Mouse (Mus musculus) heart, embryonic 11.5 days (tissue): ENCODE results near the gene F2rl2. TPM values are rescaled to one million over a fixed set of nuclear protein-coding genes. Genes with fewer than 3 reads are reported as not detected.
A peak's percentile ranks its signal among the peaks of the same experiment; 100 is the strongest.

Experiments used
- ATAC-seq: fragments of 200-750 bp; cut with Nextera tagmentation; replicated peaks from 2 replicates; pipeline ENCODE4 v1.8.0; 2017; ENCODE audit warnings: moderate library complexity; ENCODE audit not compliant: insufficient number of reproducible peaks, low FRiP score, low TSS enrichment
- H3K27ac ChIP-seq: fragments of 300-500 bp; sonication (generic); 2 replicates; pipeline ENCODE4 v1.5.1; 2014; ENCODE audit warnings: mild to moderate bottlenecking, low read depth, low read length
- H3K27me3 ChIP-seq: fragments of 300-500 bp; sonication (generic); 2 replicates; pipeline ENCODE4 v1.6.1; 2014; ENCODE audit warnings: mild to moderate bottlenecking, low read length, mixed read lengths; ENCODE audit not compliant: control insufficient read depth, insufficient read depth
- H3K36me3 ChIP-seq: fragments of 300-500 bp; sonication (generic); 2 replicates; pipeline ENCODE4 v1.6.1; 2014; ENCODE audit warnings: mild to moderate bottlenecking, low read length, moderate library complexity, mixed read lengths; ENCODE audit not compliant: control insufficient read depth, insufficient read depth
- H3K4me1 ChIP-seq: fragments of 300-500 bp; sonication (generic); 2 replicates; pipeline ENCODE4 v1.6.1; 2014; ENCODE audit warnings: low read length; ENCODE audit not compliant: control insufficient read depth, insufficient read depth
- H3K4me2 ChIP-seq: fragments of 300-500 bp; sonication (generic); 2 replicates; pipeline ENCODE4 v1.6.1; 2014; ENCODE audit warnings: mild to moderate bottlenecking, moderate library complexity
- H3K4me3 ChIP-seq: fragments of 300-500 bp; sonication (generic); 2 replicates; pipeline ENCODE4 v1.5.1; 2014; ENCODE audit warnings: low read depth, low read length
- H3K9ac ChIP-seq: fragments of 300-500 bp; sonication (generic); 2 replicates; pipeline ENCODE4 v1.6.1; 2014; ENCODE audit warnings: mild to moderate bottlenecking, low read depth, low read length, moderate library complexity
- H3K9me3 ChIP-seq: fragments of 300-500 bp; sonication (generic); replicated peaks from 2 replicates; pipeline ENCODE4 v1.6.1; 2016; ENCODE audit warnings: low read length; ENCODE audit not compliant: control insufficient read depth
- WGBS: fragments of 180-500 bp; shearing (Covaris S2); extraction: QIAGEN DNeasy Blood & Tissue Kit; methylation state at CpG from one replicate; pipeline ENCODE4 v1.1.7; 2014; ENCODE audit not compliant: insufficient replicate concordance; 5-methylcytosine and 5-hydroxymethylcytosine counted together
- polyA plus RNA-seq: library from polyadenylated mRNA; unstranded; fragments of >200 nt; fragmentation: Nextera tagmentation; extraction: Ambion mirVana; gene quantifications from 2 replicates; pipeline ENCODE4 v1.2.1, GENCODE M21; 2014

The F2rl2 gene
- polyA plus RNA-seq, 1 experiment from 2014 or later, result 4.0 TPM

- H3K9ac ChIP-seq, result no peak overlapping the region
- ATAC-seq, result no peak
- H3K27ac ChIP-seq, result no peak overlapping the region
- H3K4me2 ChIP-seq, result no peak overlapping the region
- no peak overlapping the region for H3K4me3 ChIP-seq
- no peaks in the 10 kb centered on the region for H3K9me3 ChIP-seq
- no peaks in the 10 kb centered on the region for H3K4me1 ChIP-seq
- no peaks in the 10 kb centered on the region for H3K36me3 ChIP-seq
- H3K27me3 ChIP-seq, result no peaks in the 10 kb centered on the region
- 89% methylated on average over 9 of the region's 9 CpGs for WGBS
Measured at GRCm38 (mm10) chr13:95684656-95685244, 11.9 kb upstream of the F2rl2 start.

DNA sequence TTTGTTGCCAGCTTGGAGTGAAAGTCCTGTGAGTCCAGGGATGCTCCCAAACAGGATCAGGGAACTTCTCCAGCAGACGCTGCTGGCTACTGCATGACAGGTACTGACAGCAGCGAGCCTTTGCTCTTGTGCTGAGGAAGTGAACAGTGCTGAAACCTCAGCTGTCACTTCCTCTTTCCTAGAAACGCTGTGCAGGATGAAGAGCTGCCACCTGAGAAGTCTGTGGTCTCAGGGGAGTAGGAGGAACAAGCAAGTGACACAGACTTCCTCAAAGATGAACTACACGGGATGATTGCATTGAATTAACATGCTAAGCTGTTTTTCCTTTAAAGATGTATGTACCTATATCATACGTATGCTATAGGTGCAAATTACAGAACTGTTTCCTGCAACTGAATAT, 10.9 kb upstream of the F2rl2 start:
- Histone ChIP-seq H3K4me3 (no peak overlapping the region), H3K36me3 (no peaks in the 10 kb centered on the region), H3K9me3 (no peaks in the 10 kb centered on the region), H3K27ac (no peak overlapping the region), H3K4me2 (no peak overlapping the region), H3K4me1 (no peaks in the 10 kb centered on the region), H3K27me3 (no peaks in the 10 kb centered on the region), H3K9ac (no peak overlapping the region)
- 57% methylated on average over 5 of the region's 5 CpGs for WGBS
- ATAC-seq, result no peak

DNA sequence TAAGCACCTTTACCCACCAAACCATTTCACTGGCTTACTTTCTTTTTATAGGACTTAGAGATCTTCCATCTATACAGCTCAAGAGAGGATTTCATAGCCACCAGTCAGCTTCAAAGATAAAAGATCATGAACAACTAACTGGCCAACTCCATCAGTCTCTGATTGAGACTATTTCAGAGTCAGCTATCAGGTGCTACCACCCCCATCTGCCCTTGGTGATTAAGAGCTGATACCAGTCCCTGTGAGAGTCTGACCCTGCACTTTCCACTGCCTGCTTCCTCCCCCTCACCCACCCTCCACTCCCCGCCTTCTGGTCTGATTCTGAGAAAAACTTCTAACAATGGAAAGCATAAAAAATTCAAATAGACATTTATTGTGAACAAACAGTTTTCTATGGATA, 8.1 kb upstream of the F2rl2 start:
- ATAC-seq, result peak; percentile 81; the same call in 1 of the 2 replicates
- no peaks in the 10 kb centered on the region for H3K36me3 ChIP-seq
- H3K27me3 ChIP-seq, result no peaks in the 10 kb centered on the region
- H3K4me1 ChIP-seq, result no peaks in the 10 kb centered on the region
- no peak overlapping the region for H3K4me2 ChIP-seq
- H3K4me3 ChIP-seq, result no peak overlapping the region
- H3K27ac ChIP-seq, result no peak overlapping the region
- no peak overlapping the region for H3K9ac ChIP-seq
- no peaks in the 10 kb centered on the region for H3K9me3 ChIP-seq
- WGBS, result 68% methylated on average over 1 of the region's 1 CpGs

DNA sequence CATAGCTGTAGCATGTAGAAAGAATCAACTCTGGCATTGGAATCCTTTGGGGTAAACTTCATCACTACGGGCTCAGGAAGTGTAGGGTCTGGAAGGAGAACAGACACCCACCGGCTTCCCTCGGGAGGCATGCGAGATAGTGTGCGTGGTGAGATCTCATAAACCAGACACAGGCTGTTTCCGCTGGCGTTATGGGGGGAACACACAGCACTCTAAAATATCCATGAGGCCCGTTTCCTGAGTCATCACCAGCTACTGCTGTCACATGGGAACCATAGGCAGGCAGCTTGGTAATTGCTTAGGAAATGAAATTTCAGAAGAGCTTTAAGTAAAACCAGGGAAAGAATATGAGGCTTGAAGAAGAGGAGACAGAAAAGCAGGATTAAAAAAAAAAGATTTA, 4.5 kb upstream of the F2rl2 start:
- no peak overlapping the region for H3K27ac ChIP-seq
- H3K9ac ChIP-seq, result no peak overlapping the region
- no peaks in the 10 kb centered on the region for H3K9me3 ChIP-seq
- H3K36me3 ChIP-seq, result no peaks in the 10 kb centered on the region
- H3K4me1 ChIP-seq, result no peaks in the 10 kb centered on the region
- 57% methylated on average over 8 of the region's 8 CpGs for WGBS
- no peak overlapping the region for H3K4me2 ChIP-seq
- ATAC-seq, result no peak
- no peak overlapping the region for H3K4me3 ChIP-seq
- H3K27me3 ChIP-seq, result no peaks in the 10 kb centered on the region

DNA sequence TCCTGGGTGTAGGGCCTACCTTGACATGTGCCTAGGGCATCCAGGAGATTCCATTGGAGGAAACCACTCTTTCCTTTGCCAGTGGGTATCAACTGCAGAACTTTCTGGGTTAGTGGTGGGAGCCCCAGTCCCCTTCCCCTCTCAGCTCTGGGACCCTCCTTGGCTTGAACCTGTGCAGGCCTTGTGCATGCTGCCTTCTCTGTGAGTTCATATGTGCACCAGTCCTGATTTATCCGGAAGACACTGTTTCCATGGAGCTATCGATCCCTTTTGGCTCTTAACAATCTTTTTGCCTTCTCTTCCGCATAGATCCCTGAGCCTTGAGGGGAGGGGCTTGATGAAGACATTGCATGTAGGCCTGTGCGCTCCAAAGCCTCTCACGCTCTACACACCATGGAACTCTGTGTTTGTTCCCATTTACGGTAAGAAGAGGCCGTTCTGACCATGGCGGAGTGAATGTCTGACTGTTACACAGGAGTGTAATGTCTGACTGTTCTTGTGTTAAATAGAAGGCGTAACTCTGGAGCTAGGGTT, 466 bp upstream of the F2rl2 start:
- Histone ChIP-seq H3K4me1 (no peaks in the 10 kb centered on the region), H3K27ac (peak overlapping the region; percentile 46), H3K36me3 (no peaks in the 10 kb centered on the region), H3K27me3 (no peaks in the 10 kb centered on the region), H3K4me2 (no peak overlapping the region), H3K4me3 (no peak overlapping the region), H3K9ac (no peak overlapping the region), H3K9me3 (no peaks in the 10 kb centered on the region)
- WGBS, result 90% methylated on average over 9 of the region's 9 CpGs
- no peak for ATAC-seq

DNA sequence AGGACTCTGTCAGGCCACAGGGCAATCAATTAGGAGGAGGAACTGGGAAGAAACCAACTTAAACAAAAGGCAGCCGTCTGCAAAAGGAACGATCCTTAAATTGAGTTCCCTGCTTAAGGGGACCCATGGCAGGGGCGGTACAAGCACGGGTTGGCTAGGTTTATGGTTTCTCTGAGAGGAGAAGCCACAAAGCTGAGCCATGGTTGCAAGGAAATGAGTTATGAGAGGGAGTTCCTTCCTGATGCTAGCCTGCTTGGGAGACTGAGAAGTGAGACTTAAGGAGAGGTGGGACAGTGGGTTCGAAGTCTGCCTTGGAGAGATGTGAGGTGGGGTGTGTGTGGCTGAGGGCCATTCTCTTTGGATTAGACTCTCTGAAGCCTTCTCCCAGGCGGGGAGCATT, 1.2 kb downstream of the F2rl2 start:
- ATAC-seq, result no peak
- 70% methylated on average over 6 of the region's 6 CpGs for WGBS

DNA sequence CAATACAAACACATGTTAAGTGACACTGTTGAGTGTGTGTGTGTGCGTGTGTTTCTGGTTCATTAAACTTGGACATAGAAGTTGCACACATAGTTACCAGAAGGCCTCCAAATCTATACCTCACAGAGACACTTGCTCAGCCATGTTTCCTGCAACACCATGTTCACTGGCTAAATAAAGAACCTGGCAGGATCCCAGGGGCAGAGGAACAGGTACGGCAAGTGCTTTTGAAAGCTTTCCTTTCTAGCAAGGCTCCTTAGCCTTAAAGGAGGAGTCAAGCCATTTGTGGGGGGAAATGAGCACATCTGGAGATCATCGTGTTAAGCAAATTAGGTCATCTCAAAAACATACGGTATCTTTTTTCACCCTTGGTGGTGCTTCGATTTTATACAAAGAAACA, 6.7 kb downstream of the F2rl2 start:
- Histone ChIP-seq H3K4me2 (no peak overlapping the region), H3K27me3 (no peaks in the 10 kb centered on the region), H3K36me3 (no peaks in the 10 kb centered on the region), H3K9me3 (no peaks in the 10 kb centered on the region), H3K9ac (no peak overlapping the region), H3K4me1 (no peaks in the 10 kb centered on the region), H3K4me3 (no peak overlapping the region), H3K27ac (no peak overlapping the region)
- ATAC-seq, result no peak
- 75% methylated on average over 5 of the region's 5 CpGs for WGBS

More for the DNA sequence above, 1.2 kb downstream of the F2rl2 start:
- Histone ChIP-seq H3K9me3 (no peaks in the 10 kb centered on the region), H3K36me3 (no peaks in the 10 kb centered on the region), H3K27me3 (no peaks in the 10 kb centered on the region), H3K4me2 (no peak overlapping the region), H3K4me3 (no peak overlapping the region), H3K4me1 (no peaks in the 10 kb centered on the region), H3K9ac (no peak overlapping the region), H3K27ac (no peak overlapping the region)

DNA sequence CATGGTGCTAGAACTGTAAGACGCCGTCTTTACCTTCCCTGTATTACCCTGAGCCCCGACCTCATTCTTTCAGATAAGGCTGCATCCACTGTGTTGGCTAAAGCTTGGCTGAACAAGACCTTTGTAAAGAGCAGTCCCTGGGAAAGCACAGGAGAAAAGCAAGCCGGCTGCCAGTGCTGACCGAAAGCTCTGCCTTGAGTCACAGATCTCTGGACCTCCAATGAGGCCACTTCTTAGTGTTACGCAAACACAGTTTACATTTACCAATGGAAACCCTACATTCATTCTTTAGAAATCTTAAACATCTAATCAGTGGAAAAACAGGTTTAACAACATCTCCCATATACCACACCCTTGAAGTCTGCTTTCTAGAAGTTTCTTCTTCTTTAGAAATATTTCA, 8.9 kb downstream of the F2rl2 start:
- Histone ChIP-seq H3K4me2 (no peak overlapping the region), H3K9ac (no peak overlapping the region), H3K9me3 (no peaks in the 10 kb centered on the region), H3K4me3 (no peak overlapping the region), H3K4me1 (no peaks in the 10 kb centered on the region), H3K27me3 (no peaks in the 10 kb centered on the region), H3K36me3 (no peaks in the 10 kb centered on the region), H3K27ac (no peak overlapping the region)
- no peak for ATAC-seq
- 80% methylated on average over 6 of the region's 6 CpGs for WGBS

- Histone ChIP-seq H3K27ac (no peak overlapping the region), H3K4me3 (no peak overlapping the region), H3K9me3 (no peaks in the 10 kb centered on the region), H3K4me2 (no peak overlapping the region), H3K27me3 (no peaks in the 10 kb centered on the region), H3K4me1 (no peaks in the 10 kb centered on the region), H3K36me3 (no peaks in the 10 kb centered on the region), H3K9ac (no peak overlapping the region)
- no peak for ATAC-seq
Measured at GRCm38 (mm10) chr13:95712054-95712453, 15.4 kb downstream of the F2rl2 start.
